Mouse (Mus musculus): Measurements from ENCODE around the gene Il10. TPM values are rescaled to one million over a fixed set of nuclear protein-coding genes. Genes with fewer than 3 reads are reported as not detected.
A peak's percentile ranks its signal among the peaks of the same experiment; 100 is the strongest.

Gene Il10
- polyA plus RNA-seq (2017; shearing (Covaris generic)), result 10 to 100 TPM in 1 of 3 experiments, 1 to 10 TPM in 2; 7.5 to 13.6 (median 8.0) TPM

DNA sequence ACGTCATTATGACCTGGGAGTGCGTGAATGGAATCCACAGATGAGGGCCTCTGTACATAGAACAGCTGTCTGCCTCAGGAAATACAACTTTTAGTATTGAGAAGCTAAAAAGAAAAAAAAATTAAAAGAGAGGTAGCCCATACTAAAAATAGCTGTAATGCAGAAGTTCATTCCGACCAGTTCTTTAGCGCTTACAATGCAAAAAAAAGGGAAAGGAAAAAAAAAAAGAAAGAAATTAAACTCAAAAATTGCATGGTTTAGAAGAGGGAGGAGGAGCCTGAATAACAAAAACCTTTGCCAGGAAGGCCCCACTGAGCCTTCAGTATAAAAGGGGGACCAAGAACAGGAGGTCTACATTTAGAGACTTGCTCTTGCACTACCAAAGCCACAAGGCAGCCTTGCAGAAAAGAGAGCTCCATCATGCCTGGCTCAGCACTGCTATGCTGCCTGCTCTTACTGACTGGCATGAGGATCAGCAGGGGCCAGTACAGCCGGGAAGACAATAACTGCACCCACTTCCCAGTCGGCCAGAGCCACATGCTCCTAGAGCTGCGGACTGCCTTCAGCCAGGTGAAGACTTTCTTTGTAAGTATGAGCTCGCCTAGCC, at the start of gene Il10:
Il10 (plus strand) TSS at position 354 of the 607 bp plus-strand sequence.
- no peak for ATAC-seq

DNA sequence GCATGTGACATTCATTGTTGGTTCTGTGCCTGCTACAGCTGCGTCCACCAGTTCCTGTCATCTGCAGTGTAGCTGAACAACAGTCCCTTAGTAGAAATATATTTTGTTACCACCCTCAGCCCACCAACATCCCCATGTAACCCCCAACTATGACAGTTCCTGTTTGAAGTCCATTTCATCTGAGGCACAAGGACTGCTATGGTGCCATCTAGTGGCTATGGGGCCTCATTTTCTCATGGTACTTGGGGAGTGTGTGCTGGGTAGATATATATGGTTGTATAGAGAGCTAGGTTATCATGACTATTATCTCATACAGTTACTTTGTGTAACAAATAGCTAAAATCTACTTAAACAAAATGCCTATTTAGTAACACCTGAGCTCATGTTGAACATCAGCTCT, 40.2 kb upstream of the Il10 start:
- ATAC-seq, result peak; percentile 48

DNA sequence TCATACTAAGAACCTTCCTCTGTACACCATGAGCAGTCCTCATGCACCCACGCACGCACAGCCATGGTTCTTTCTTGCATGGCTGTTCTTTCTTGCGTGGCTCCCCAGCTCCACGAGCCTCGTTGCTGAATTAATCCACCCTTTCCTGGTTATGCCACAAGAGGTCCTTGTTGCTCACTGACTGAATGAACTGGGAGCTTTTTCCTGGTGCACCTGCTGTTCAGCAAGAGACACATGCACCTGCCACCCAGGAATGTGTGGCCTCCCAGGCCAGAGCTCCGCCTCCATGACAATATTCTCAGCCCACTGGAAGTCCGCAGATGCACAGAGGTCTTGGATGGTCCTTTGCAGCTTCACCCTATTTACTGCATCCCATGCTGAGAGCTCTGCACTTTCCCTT, 35.2 kb upstream of the Il10 start:
- no peak for ATAC-seq

DNA sequence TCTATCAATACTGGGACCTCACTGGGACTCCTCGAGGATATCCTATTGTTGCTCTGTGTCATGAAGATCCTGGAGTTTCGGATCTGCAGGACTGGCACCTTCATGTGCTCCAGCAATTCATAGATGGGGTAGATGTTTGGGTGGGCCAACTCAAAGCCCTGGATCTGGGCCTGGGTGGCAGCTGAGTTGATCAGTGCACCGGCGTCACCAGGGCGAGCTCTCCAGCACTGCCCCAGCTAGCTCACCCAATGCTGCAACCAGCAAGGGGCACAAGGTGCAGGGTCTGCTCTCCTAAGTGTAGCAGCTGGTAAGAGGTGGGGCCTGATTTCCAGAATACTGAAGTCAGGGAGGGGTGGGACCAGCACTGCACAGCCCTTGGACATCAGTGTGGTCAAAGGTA, 32.6 kb upstream of the Il10 start:
- no peak for ATAC-seq

DNA sequence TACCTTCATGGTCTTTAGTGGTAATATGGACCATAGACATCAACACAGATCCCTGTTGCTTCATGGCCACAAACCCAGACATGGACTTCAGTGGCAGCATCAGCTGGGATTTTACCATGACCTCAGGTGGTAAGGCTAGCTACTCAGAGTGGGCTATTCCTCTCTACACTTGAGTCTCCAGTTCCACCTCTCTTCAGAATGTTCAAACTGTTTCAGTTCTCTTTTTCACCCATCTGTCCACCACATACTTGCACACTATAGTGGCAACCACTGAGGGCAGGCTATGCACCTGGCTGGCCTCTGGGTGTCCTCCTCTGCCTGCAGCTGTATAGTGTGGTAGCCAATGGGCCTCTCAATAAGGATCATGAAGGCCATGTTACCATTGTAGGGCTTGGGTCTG, 32.2 kb upstream of the Il10 start:
- ATAC-seq, result peak; percentile 57

DNA sequence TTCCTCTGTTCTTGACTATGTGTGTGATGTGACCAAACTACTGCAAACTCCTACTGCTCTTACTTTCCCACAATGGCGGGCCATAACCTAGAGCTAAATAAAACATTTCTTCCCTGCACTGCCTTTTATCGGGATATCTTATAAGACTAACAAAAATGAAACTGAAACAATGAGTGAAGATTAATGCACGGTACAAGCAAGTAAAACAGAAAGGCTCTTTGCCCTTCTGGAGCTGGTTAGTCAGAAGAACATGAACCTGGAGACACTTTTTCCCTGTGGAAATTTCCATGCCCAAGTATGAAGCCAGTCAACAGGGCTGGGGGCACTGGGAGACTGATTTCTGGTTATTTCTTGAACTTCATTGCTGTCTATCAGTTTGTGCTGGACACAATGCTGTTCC, 30.3 kb upstream of the Il10 start:
- no peak for ATAC-seq

DNA sequence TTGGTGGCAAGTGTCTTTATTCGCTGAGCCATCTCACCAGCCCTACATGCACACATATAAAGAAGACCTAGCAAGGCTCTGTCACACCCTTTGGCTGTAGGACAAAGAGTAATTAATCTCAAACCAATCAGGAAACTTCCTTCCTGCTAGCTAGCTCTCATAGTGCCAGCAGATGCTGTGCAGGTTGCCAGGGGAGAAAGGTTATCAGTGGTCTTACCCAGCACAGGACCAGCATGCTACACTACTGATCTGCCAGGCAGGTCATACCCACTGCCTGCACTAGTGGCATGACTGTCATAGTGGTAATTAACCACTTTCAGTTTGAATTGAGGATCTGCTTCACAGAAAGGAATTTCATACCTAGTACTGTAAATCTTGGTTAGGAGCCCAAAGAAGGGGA, 29.2 kb upstream of the Il10 start:
- ATAC-seq, result no peak

DNA sequence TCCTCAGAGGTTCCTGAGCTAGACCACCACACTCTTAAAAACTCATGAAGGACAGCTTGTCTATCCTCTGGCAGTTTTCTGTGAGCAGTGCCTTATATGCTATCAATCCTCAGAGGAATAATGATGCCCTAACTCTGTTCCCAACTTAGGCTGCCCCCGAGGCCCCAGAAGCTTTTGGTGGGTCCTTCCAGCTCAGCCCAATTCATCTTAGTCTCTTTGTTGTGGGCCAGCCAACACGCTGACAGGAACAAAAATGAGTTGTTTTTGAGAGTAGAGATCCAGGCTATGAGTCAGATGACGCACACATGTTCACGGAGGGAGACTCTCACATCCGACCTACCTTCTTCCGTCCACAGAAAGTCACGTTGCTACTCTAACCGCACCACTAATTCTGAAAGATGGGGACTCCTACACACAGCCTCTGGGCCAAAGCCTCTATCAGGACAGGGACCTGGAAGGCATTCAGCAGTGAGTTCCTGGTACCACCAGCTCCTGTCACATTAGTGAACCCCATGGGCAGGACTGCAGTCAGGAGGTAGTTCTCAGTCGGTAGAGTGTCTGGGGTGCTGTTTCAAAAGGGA, 26.0 kb upstream of the Il10 start:
- ATAC-seq, result peak; percentile 90

DNA sequence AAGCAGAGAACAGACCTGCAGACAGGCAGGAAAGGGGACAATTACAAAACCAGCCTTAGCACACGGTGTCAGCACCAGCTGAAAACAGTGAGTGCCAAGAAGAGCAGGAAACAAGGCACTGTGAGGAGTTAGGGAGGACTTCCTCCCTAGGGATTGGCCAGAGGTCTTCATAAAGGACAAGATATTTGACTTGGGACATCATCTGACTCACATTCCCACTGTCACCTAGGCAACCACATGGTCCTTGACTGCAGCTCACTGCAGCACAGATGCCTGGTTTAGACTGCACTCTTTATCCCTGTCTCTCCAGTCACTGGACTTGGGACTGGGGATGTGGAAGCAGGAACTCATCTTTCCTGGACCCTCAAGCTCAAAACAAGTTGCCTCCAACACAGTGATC, 24.1 kb upstream of the Il10 start:
- no peak for ATAC-seq

DNA sequence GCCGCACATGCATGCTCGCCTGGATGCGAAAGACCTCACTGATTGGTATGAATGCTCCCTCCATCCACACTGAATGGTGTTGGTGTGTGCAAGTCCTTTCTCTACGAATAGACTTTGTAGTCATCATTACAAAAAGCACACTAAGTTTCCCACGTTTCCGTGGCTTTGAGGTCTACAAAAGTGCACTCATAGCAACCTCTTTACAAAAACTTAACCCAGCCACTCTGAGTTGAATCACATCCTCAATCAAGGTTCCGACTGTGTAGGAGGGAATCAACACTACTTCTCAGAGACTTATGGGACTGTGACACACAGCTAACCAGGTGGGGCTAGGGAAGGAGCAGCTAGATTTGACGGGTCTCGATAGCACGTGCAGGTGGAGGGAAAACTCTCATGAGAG, 23.3 kb upstream of the Il10 start:
- peak; percentile 7 for ATAC-seq

DNA sequence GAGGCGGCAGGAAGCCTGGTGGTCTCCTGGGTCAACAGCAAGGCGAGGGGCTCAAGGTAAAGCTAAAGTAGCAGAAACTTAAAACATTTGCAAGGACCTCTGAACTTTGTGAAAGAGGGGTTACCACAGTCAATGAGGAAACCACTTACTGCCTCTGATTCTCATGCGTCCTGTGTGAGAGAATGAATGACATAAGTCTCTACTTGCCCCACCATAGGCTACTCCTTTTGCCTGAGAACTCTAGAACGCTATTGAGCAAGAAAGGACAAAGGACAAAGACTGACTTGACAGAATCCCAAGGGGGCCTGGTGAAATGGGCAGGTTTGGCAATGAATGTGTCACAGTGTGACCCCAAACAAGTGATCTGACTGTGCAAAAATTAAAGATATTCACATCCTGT, 22.2 kb upstream of the Il10 start:
- no peak for ATAC-seq

DNA sequence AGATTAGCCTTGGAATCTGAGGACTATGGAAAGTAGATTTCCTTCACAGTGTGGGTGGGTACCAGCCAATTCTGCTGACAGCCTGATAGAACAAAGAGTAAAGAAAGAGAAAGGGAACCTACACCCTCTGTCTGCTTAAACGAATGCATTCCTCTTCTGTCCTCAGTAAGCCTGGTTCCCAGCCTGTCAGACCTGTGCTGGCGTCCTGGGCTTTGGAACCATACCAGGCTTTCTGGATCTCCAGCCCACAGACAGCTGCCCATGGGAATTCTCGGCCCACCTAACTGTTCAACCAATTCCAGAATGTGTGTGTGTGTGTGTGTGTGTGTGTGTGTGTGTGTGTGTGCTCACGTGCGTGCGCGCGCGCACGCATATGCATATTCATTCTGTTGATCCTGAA, 21.3 kb upstream of the Il10 start:
- ATAC-seq, result no peak

DNA sequence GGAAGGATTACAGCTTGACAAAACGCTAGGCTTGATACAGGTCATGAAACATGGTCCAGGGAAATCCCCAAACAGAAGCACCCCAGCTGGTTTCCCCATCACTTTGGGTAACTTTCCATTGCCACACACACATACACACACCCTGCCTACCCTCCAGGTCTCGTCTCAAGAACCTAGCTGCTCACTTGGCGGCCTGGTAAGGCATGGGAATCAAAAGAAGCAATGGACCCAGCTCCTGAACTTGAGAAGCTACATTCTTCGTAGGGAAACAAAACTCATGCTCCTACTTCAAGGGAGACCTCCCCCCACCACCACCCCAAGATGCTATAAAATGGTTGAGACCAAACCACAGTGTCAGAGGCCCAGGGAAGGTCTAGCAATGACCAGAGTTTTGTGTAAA, 19.9 kb upstream of the Il10 start:
- ATAC-seq, result peak; percentile 47

DNA sequence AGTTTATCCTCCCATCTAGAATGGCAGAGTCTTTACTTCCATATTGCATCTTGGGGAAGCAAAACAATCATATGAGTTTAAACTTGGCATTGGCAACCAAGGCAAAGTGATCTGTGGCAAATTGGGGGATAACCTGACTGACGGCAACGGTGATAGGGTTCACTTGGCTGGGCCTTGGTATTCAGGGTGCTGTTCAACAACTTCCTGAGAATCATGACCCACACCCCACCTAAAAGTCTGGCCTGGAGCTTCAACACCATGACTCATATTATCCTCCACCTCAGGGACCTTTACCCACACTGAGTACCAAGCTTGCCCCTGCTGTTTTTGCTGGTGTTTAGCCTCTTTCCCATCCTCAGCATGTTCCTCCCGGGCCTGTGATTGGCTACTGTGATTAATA, 19.3 kb upstream of the Il10 start:
- no peak for ATAC-seq

DNA sequence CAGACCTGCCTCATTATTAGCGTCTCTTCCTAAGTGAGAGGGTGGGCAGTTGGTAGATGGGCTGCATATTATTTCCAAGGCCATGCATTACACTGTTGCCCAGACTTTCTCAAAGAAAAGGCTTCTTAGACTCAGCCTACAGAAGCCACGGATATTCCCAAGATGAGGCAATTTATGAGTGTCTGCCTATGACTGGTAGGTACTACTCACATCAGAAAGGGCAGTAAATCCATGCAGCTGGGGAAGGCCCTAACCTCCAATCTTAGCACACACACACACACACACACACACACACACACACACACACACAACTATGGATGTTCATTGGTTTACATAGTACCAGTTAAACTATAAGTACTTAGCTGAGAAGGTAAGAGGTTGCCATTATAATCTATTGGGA, 17.1 kb upstream of the Il10 start:
- no peak for ATAC-seq

DNA sequence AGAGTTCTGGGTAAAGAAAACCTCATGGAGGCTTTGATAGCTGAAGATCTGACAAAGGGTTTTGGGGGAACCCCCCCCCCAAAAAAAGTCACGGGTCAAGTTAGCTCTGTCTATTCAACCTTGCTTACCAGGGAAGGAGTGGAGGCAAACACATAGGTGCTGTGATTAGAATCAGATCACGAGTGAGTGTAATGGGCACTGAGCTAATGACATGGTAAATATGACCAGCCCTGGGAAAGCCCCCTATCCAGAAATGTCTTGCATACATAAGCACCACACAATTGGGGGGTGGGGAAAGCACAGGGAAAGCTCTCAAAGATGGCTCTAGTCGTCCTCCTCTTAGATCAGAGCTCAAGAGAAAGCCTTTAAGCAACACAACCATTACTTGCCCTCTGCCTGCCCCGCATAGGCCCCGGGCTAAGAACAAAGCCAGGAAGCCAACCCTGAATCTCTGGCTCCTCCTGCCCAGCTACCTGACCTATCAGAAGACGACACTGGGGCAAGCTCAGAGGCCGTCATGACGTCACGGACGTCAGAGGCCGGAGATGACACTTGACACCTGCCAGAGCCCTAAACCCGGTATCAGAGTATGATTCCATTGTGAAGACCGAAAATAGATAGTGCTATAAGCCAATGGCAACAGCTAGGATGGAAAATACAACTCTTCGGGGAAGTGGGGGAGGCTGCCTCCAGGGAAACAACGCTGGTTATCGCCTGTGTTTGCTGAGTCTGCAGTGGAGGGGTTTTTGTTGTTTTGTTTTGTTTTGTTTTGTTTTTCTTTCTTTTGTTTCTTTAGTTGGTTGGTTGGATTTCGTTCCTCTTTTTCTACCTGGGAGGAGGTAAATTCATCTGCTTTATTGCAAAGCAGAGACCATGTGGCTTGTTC, 16.4 kb upstream of the Il10 start:
- peak; percentile 64 for ATAC-seq

DNA sequence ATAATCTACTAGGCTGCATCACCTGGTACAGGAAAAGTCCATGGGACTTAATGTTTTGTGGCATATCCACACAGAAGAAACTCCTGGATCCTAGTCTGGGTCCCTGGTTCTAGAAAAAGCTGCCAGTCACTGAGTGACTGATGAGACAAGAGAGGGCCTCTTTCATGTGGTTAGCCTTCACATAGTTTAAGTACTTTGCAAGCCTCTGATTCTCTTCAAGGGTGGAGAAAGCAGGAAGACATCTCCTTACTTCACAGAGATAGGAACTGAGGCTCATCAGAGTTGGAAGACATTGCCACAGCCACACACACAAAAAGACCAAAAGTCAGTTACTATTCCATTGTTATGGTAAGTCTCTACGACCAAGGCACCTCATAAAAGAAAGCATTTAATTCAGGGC, 13.6 kb upstream of the Il10 start:
- ATAC-seq, result no peak

DNA sequence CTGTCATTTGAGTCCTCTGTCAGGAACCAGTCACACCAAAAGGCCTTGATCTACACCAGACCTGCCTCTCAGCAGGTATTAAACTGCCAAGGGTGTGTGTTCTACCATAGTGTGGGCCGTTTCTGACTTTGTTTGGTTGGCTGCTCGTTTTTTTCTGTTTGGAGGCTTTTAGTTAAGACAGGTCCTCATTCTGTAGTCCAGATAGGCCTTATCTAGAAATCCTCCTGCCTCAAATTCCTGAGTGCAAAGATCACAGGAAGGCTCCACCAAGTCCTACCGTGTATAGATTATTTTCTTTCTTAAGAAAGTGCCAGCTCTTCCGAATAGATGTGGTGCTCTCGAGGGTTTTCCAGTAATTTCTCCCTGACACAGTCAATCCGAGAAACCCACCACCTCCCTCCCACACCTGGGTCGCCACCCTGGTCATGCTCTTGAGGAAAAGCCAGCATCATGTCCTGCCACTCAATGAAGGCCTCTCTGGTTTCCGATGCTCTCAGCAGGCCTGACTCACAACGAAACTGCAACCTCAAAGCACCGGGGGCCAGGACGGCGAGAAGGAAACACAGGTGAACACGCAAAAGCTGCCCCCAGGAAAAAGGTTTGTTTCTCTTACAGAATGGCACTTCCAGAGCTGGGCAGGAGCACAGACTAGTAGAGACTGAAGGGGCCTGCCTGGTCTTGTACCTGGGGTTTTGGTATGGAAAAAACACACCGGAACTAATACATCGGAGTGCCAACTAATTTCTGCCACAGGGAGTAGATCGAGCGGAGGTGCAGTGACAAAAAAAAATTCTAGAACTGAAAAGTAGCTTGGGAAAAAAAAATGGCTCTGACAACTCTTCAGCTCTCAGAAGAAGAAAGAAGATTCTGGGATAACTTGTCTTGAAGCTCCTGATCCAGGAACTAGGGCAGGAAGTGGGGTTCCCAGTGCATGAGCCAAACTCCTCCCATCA, 9.2 kb upstream of the Il10 start:
- ATAC-seq, result peak; percentile 93

DNA sequence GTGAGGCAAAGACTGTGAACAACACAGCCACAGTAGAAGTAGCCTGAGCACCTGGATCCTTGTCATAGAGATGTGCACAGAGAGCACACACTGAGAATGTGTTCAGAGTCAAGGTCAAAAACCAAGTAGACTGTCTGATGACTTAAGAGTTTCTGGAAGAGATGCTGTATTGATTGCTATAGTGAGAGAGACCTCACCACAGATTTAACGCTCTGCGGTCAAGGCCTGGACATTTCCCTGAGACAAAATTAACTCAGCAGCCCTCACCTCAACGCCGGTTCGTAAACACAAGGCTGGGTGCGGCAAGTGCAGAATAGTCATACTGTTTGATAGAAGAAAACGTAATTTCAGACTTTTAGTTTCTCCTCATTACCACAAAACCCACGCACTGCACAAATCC, 7.2 kb upstream of the Il10 start:
- no peak for ATAC-seq

DNA sequence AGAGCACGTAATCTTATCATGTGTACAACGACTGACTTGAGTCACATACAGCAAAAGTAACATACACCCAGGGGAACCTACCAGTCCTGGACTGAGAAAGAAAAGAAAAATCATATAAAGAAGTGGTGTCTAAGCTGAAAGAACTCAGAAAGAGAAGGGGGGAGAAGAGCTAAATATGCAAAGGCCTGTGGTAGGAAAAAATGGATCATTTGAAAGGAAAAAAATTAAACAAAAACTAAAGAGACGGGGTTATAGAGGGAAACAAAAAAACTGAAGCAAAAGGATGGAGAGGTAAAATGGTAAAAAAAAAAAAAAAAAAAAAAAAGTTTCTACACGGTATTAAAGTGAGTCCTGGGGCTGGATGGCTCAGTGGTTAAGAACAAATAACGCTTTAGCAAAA, 5.7 kb upstream of the Il10 start:
- ATAC-seq, result no peak

DNA sequence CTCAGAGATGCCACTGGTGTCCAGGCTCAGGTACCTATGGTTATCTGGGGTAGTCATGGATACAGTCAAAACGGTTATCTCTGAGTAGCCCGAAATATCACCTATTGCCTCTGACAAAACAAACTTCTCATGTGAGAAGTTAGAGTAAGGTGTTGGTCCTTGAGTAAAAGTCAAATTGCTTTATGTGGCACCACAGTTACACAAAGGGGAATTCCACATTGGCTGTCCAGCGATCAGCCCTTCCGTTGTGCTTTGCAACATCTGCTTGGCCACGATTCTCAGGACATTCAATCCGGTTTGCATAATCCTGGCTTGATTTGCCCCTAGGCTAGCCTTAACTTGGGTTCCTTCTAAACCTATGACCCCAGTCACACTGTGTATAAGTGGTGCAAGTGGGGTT, 4.4 kb upstream of the Il10 start:
- ATAC-seq, result no peak

DNA sequence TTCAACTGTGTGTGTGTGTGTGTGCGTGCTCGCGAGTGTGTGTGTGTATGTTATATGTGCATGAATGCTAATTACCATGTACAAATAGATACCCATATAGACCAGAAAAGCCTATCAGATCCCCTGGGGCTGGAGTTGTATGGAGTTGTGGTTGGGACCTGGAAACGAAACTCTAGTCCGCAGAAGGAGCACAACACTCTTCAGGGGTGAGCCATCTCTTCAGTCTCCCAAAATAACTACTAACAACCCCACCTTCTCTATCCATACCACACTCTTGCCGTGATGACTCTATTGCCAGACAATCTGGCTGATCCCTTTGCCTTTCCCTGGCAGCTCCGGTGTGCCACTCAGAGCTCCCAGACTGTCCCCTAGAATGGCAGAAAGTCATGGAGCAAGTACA, 3.8 kb upstream of the Il10 start:
- ATAC-seq, result no peak
